Mouse (Mus musculus): ENCODE data around the gene Cnksr2. TPM values are rescaled to one million over a fixed set of nuclear protein-coding genes. Genes with fewer than 3 reads are reported as not detected.

The Cnksr2 gene
- 2.6 and 2.9 TPM in 2 replicates for polyA plus RNA-seq (2012; rRNA removed)
- polyA plus RNA-seq (2014; fragmentation: Nextera tagmentation; extraction: Ambion mirVana) = 2.6 and 3.5 TPM in 2 replicates

DNA sequence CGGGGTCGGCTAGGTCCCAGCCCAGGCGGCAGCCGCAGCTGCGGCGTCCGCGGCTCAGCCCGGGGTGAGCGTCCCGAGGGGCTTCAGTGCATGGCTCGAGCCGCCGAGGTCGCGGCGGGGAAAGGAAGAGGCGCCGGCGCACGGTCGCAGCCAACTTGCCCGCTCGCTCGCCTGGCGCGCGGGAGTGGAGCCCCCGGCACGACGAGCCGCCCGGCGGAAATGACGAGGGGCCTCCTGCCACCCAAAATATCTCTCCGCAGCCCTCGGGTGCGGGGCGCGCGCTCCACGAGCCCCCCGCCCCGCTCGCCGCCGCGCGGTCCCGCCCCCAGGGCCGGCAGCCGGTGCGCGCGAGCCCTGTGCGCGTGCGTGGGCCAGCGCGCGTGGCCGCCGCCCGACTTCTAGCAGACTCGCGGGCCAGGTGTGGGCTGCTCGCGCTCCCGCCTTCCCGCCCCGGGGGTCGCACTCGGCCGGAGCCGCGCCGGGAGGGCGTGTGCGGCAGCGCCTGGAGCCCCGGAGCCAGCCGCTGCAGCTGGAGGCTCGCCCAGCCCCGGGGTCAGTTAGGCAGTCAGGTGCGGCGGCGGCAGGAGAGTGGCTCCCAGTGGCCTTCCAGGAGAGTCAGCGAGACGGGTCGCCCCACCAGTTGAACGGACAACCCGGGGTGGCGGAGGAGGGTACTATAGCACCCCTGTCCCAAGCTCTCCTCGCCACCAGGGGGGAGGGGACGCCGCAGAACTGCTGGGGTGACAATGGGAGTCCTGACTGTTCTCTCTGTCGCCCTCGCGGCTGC lies at the start of gene Cnksr2:
Gene Cnksr2 (minus strand): TSS at position 238 of the 787 bp plus-strand sequence.
- Histone ChIP-seq H3K4me2 (replicated peaks; ENCODE audit: low read depth, low read length, severe bottlenecking) (peak within 1 kb of the TSS; percentile 58), H3K4me1 (ENCODE audit: control insufficient read depth, insufficient read depth, low read length) (no peaks in the 10 kb centered on the region), H3K9me3 (ENCODE audit: control insufficient read depth, low read length) (no peaks in the 10 kb centered on the region), H3K9ac (ENCODE audit: low read depth, low read length, severe bottlenecking) (peak within 1 kb of the TSS; percentile 65), H3K27me3 (ENCODE audit: control insufficient read depth, insufficient read depth, low read length) (no peaks in the 10 kb centered on the region), H3K36me3 (ENCODE audit: control insufficient read depth, insufficient read depth, low read length) (no peaks in the 10 kb centered on the region), H3K4me3 (replicated peaks; ENCODE audit: low read length) (peak within 1 kb of the TSS; percentile 58), H3K27ac (replicated peaks; ENCODE audit: low read depth, low read length) (peak within 1 kb of the TSS; percentile 19; the same call in 1 of the 2 replicates)
- no peak for TF ChIP-seq POLR2A (IDR thresholded peaks at IDR 0.05; ENCODE audit: borderline replicate concordance, extremely low read depth, insufficient read depth, insufficient read length)
- ATAC-seq (ENCODE audit: low FRiP score, low read depth) (peak; percentile 65), DNase-seq (ENCODE audit: low spot score) (peak; percentile 2)
- 25% methylated on average over 43 of the region's 99 CpGs for WGBS

DNA sequence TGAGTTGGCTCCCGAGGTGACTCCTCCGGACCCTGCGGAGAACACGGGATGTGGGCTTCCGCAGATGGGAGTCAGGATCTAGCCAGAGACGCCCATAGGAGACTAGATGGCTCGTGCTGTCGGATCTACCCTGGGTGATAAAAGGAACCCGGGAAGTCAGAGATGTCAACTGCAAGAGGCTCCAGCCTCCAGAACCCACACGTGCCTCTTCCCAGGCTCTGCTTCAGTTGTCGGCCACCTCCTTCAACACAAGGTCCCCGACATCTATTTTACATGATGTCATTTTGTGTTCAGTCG lies 698 bp upstream of the Cnksr2 start:
- Histone ChIP-seq H3K4me1 (ENCODE audit: control insufficient read depth, insufficient read depth, low read length) (no peaks in the 10 kb centered on the region), H3K27ac (replicated peaks; ENCODE audit: low read depth, low read length) (no peak overlapping the region), H3K4me2 (replicated peaks; ENCODE audit: low read depth, low read length, severe bottlenecking) (peak overlapping the region; percentile 58), H3K9me3 (ENCODE audit: control insufficient read depth, low read length) (no peaks in the 10 kb centered on the region), H3K36me3 (ENCODE audit: control insufficient read depth, insufficient read depth, low read length) (no peaks in the 10 kb centered on the region), H3K4me3 (replicated peaks; ENCODE audit: low read length) (peak overlapping the region; percentile 58), H3K9ac (ENCODE audit: low read depth, low read length, severe bottlenecking) (peak overlapping the region; percentile 65), H3K27me3 (ENCODE audit: control insufficient read depth, insufficient read depth, low read length) (no peaks in the 10 kb centered on the region)
- peak; percentile 8; the same call in 1 of the 2 replicates for ATAC-seq (ENCODE audit: low FRiP score, low read depth)
- no peak for TF ChIP-seq POLR2A (IDR thresholded peaks at IDR 0.05; ENCODE audit: borderline replicate concordance, extremely low read depth, insufficient read depth, insufficient read length)
- no peak for DNase-seq (ENCODE audit: low spot score)
- 26% methylated on average over 13 of the region's 13 CpGs for WGBS

GRCm38 (mm10) chrX:158042255-158043056 lies 638 bp downstream of the Cnksr2 start:
- Histone ChIP-seq H3K27ac (replicated peaks; ENCODE audit: low read depth, low read length) (peak overlapping the region; percentile 19; the same call in 1 of the 2 replicates), H3K27me3 (ENCODE audit: control insufficient read depth, insufficient read depth, low read length) (no peaks in the 10 kb centered on the region), H3K4me3 (replicated peaks; ENCODE audit: low read length) (peak overlapping the region; percentile 58), H3K9ac (ENCODE audit: low read depth, low read length, severe bottlenecking) (peak overlapping the region; percentile 65), H3K36me3 (ENCODE audit: control insufficient read depth, insufficient read depth, low read length) (no peaks in the 10 kb centered on the region), H3K9me3 (ENCODE audit: control insufficient read depth, low read length) (no peaks in the 10 kb centered on the region), H3K4me2 (replicated peaks; ENCODE audit: low read depth, low read length, severe bottlenecking) (peak overlapping the region; percentile 58), H3K4me1 (ENCODE audit: control insufficient read depth, insufficient read depth, low read length) (no peaks in the 10 kb centered on the region)
- ATAC-seq (ENCODE audit: low FRiP score, low read depth) (peak; percentile 39), DNase-seq (ENCODE audit: low spot score) (peak; percentile 5)
- WGBS = 21% methylated on average over 39 of the region's 62 CpGs
- TF ChIP-seq POLR2A (IDR thresholded peaks at IDR 0.05; ENCODE audit: borderline replicate concordance, extremely low read depth, insufficient read depth, insufficient read length) = no peak

DNA sequence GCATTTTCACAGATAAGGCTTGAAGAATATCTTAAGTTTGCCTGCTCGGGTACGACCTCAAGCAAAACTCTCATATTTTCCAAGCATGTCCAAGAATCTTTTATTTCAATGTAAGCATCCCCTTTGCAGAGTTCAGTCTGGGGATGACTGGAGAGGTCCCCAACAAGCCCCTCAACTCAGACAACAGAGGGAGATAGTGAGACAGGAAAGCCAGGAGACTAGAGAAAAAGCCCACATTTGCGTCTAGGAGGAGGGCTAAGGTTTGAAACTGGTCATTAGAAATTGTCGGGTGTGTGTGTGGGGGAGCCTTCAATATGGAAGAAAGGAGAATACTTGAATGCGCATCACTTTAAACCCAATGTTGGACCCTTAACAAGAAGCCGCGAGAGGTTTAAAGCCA lies 1.4 kb downstream of the Cnksr2 start:
- Histone ChIP-seq H3K4me2 (replicated peaks; ENCODE audit: low read depth, low read length, severe bottlenecking) (peak overlapping the region; percentile 58), H3K27me3 (ENCODE audit: control insufficient read depth, insufficient read depth, low read length) (no peaks in the 10 kb centered on the region), H3K27ac (replicated peaks; ENCODE audit: low read depth, low read length) (no peak overlapping the region), H3K4me3 (replicated peaks; ENCODE audit: low read length) (peak overlapping the region; percentile 58), H3K9me3 (ENCODE audit: control insufficient read depth, low read length) (no peaks in the 10 kb centered on the region), H3K36me3 (ENCODE audit: control insufficient read depth, insufficient read depth, low read length) (no peaks in the 10 kb centered on the region), H3K9ac (ENCODE audit: low read depth, low read length, severe bottlenecking) (peak overlapping the region; percentile 65), H3K4me1 (ENCODE audit: control insufficient read depth, insufficient read depth, low read length) (no peaks in the 10 kb centered on the region)
- ATAC-seq (ENCODE audit: low FRiP score, low read depth) (0 out of 2 replicates have a peak, but pooled peaks have one; percentile 13), DNase-seq (ENCODE audit: low spot score) (peak; percentile 6)
- WGBS = 36% methylated on average over 7 of the region's 7 CpGs
- no peak for TF ChIP-seq POLR2A (IDR thresholded peaks at IDR 0.05; ENCODE audit: borderline replicate concordance, extremely low read depth, insufficient read depth, insufficient read length)

- Histone ChIP-seq H3K4me2 (replicated peaks; ENCODE audit: low read depth, low read length, severe bottlenecking) (no peak overlapping the region), H3K4me3 (replicated peaks; ENCODE audit: low read length) (no peak overlapping the region), H3K4me1 (ENCODE audit: control insufficient read depth, insufficient read depth, low read length) (no peaks in the 10 kb centered on the region), H3K9ac (ENCODE audit: low read depth, low read length, severe bottlenecking) (no peak overlapping the region), H3K27ac (replicated peaks; ENCODE audit: low read depth, low read length) (no peak overlapping the region), H3K36me3 (ENCODE audit: control insufficient read depth, insufficient read depth, low read length) (no peaks in the 10 kb centered on the region), H3K9me3 (ENCODE audit: control insufficient read depth, low read length) (no peaks in the 10 kb centered on the region), H3K27me3 (ENCODE audit: control insufficient read depth, insufficient read depth, low read length) (no peaks in the 10 kb centered on the region)
- DNase-seq (ENCODE audit: low spot score) (no peak), ATAC-seq (ENCODE audit: low FRiP score, low read depth) (no peak)
- TF ChIP-seq POLR2A (IDR thresholded peaks at IDR 0.05; ENCODE audit: borderline replicate concordance, extremely low read depth, insufficient read depth, insufficient read length) = no peak
These were observed 91.4 kb downstream of the Cnksr2 start for GRCm38 (mm10) chrX:157951698-157952097.
